Mouse (Mus musculus) small intestine, adult 2 months (tissue): Measurements from ENCODE around the gene Rack1. TPM values are rescaled to one million over a fixed set of nuclear protein-coding genes. Genes with fewer than 3 reads are reported as not detected.

ENCODE experiments used
- H3K27ac ChIP-seq: fragments of 200-500 bp; 2 replicates; pipeline ENCODE4 v1.5.1; 2012; ENCODE audit warnings: low read depth, low read length, control low read depth, inconsistent platforms; ENCODE audit not compliant: insufficient read depth
- H3K27me3 ChIP-seq: fragments of 200-500 bp; 2 replicates; pipeline ENCODE4 v1.6.1; 2012; ENCODE audit warnings: mild to moderate bottlenecking, moderate library complexity, low read length, inconsistent platforms; ENCODE audit not compliant: control insufficient read depth, insufficient read depth
- H3K36me3 ChIP-seq: fragments of 200-500 bp; 2 replicates; pipeline ENCODE4 v1.6.1; 2012; ENCODE audit warnings: mild to moderate bottlenecking, low read length, control low read depth, inconsistent platforms; ENCODE audit not compliant: control insufficient read depth, insufficient read depth
- H3K4me1 ChIP-seq: fragments of 200-500 bp; 2 replicates; pipeline ENCODE4 v1.6.1; 2012; ENCODE audit warnings: low read length, inconsistent platforms, mixed read lengths; ENCODE audit not compliant: control insufficient read depth, insufficient read depth, insufficient read length
- H3K4me3 ChIP-seq: fragments of 200-500 bp; 2 replicates; pipeline ENCODE4 v1.5.1; 2012; ENCODE audit warnings: low read depth, mild to moderate bottlenecking, control low read depth, inconsistent platforms, low read length, moderate library complexity
- CTCF ChIP-seq: fragments of 200-500 bp; IDR thresholded peaks from 2 replicates; pipeline ENCODE4 v1.5.1; 2012; ENCODE audit warnings: low read depth, mild to moderate bottlenecking, control low read depth, inconsistent platforms, low read length, moderate library complexity, mixed read lengths; ENCODE audit not compliant: insufficient replicate concordance, insufficient read length; ENCODE audit errors: extremely low read depth
- POLR2A ChIP-seq: fragments of 200-500 bp; IDR thresholded peaks from 2 replicates; pipeline ENCODE4 v1.6.1; 2012; ENCODE audit warnings: low read depth, mild to moderate bottlenecking, control low read depth, inconsistent platforms, low read length, moderate library complexity
- WGBS: fragments of 180-500 bp; shearing (Covaris S2); methylation state at CpG from one replicate; pipeline ENCODE4 v1.1.7; 2018; 5-methylcytosine and 5-hydroxymethylcytosine counted together
- polyA plus RNA-seq: library from polyadenylated mRNA; depleted of rRNA; stranded (reverse); fragments of >200 nt; gene quantifications from 2 replicates; pipeline ENCODE4 v1.2.3, GENCODE M21; 2012

The Rack1 gene
- polyA plus RNA-seq, 1 experiment = 1,553 TPM

DNA sequence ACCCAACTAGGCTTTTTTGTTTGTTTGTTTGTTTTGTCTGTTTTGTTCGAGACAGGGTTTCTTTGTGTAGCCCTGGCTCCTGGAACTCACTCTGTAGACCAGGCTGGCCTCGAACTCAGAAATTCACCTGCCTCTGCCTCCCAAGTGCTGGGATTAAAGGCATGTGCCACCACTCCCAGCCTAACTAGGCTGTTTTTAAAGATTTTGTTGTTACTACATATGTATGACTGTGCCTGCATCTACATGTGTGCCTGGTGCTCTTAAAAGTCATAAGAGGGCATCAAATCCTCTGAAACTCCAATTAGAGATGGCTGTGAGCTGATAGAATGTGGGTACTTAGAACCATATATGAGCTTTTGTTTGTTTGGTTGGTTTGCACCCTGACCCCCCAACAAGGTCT lies 31.1 kb downstream of the Rack1 start:
- 88% methylated on average over 2 of the region's 2 CpGs for WGBS
- no peak overlapping the region for H3K4me3 ChIP-seq

GRCm38 (mm10) chr11:48833078-48833730 lies 33.1 kb downstream of the Rack1 start:
- H3K4me3 ChIP-seq = no peak overlapping the region
- no peaks in the 10 kb centered on the region for H3K36me3 ChIP-seq
- WGBS = 25% methylated on average over 9 of the region's 9 CpGs
- peaks cover 5% of the 10 kb centered on the region; the same call in 1 of the 2 replicates for H3K4me1 ChIP-seq
- H3K27me3 ChIP-seq = no peaks in the 10 kb centered on the region
- no peak overlapping the region for H3K27ac ChIP-seq
- TF ChIP-seq CTCF (no peak), POLR2A (no peak)

More for the DNA sequence above, 31.1 kb downstream of the Rack1 start:
- H3K27me3 ChIP-seq = no peaks in the 10 kb centered on the region
- H3K36me3 ChIP-seq = no peaks in the 10 kb centered on the region
- TF ChIP-seq POLR2A (no peak), CTCF (no peak)
- H3K4me1 ChIP-seq = no peaks in the 10 kb centered on the region
- H3K27ac ChIP-seq = no peak overlapping the region

DNA sequence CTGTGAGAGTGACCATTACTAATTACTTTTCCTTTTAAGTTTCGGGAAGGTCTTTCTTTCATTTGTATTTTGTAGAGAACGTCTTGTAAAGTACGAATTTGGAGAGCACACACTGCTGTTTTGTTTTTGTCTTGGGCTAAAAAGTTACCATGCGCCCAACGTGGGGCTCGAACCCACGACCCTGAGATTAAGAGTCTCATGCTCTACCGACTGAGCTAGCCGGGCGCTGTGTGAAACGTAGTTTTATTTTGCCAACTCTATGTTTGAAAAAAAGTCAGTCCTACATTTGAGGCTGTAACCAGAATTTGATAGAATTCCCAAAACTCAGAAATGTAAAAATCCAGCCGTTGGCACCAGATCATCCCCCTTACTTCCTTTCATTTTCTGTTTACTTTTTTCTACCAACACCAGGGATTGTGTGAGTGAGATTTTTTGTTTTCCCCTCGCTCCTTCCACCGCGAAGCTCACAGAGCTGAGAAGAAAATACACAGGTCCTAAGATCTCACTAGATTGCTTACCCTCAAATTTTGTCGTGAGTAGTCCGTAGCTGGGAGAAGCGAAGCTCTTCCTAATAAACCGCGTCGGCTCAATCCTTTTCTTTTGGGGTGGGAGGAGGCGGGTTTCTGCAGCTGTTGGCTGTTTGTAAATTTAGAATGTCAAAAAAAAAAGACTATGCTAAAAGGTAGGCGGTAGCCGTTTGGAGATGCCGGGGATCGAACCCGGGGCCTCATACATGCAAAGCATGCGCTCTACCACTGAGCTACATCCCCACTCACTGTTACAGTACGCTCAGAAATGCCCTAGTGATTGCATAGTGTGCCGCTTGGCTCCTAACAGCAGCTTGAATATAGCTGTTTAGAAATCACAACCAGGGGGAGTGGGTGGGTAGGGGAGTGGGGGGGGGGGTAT lies 33.9 kb downstream of the Rack1 start:
- Histone ChIP-seq H3K36me3 (no peaks in the 10 kb centered on the region), H3K4me3 (peak overlapping the region; percentile 75), H3K27me3 (no peaks in the 10 kb centered on the region), H3K4me1 (peaks cover 9% of the 10 kb centered on the region), H3K27ac (peak overlapping the region; percentile 66; the same call in 1 of the 2 replicates)
- WGBS = under 1% methylated on average over 30 of the region's 30 CpGs
- TF ChIP-seq POLR2A (no peak), CTCF (no peak)

GRCm38 (mm10) chr11:48835923-48836322 lies 35.8 kb downstream of the Rack1 start:
- Histone ChIP-seq H3K27ac (no peak overlapping the region), H3K4me1 (peaks cover 9% of the 10 kb centered on the region), H3K27me3 (no peaks in the 10 kb centered on the region), H3K4me3 (no peak overlapping the region), H3K36me3 (no peaks in the 10 kb centered on the region)
- WGBS = 76% methylated on average over 6 of the region's 6 CpGs
- TF ChIP-seq POLR2A (no peak), CTCF (no peak)

GRCm38 (mm10) chr11:48836990-48837309 lies 36.8 kb downstream of the Rack1 start:
- Histone ChIP-seq H3K27ac (peak overlapping the region; percentile 83), H3K27me3 (no peaks in the 10 kb centered on the region), H3K4me3 (peak overlapping the region; percentile 85), H3K36me3 (no peaks in the 10 kb centered on the region), H3K4me1 (peaks cover 9% of the 10 kb centered on the region)
- no peak for TF ChIP-seq CTCF
- TF ChIP-seq POLR2A = no peak
- WGBS = 21% methylated on average over 11 of the region's 11 CpGs

GRCm38 (mm10) chr11:48837310-48838180 lies 37.4 kb downstream of the Rack1 start:
- under 1% methylated on average over 77 of the region's 77 CpGs for WGBS
- H3K4me3 ChIP-seq = peak overlapping the region; percentile 85
- peak overlapping the region; percentile 83 for H3K27ac ChIP-seq
- H3K36me3 ChIP-seq = no peaks in the 10 kb centered on the region
- TF ChIP-seq CTCF = no peak
- TF ChIP-seq POLR2A = peak; percentile 9; the same call in 1 of the 2 replicates
- H3K4me1 ChIP-seq = peaks cover 9% of the 10 kb centered on the region
- H3K27me3 ChIP-seq = no peaks in the 10 kb centered on the region

- peak overlapping the region; percentile 83 for H3K27ac ChIP-seq
- TF ChIP-seq POLR2A (peak; percentile 48; the same call in 1 of the 2 replicates), CTCF (no peak; the same call in 1 of the 2 replicates)
- peak overlapping the region; percentile 85 for H3K4me3 ChIP-seq
- H3K36me3 ChIP-seq = no peaks in the 10 kb centered on the region
- 1% methylated on average over 16 of the region's 16 CpGs for WGBS
- peaks cover 9% of the 10 kb centered on the region for H3K4me1 ChIP-seq
- no peaks in the 10 kb centered on the region for H3K27me3 ChIP-seq
Measured at GRCm38 (mm10) chr11:48838181-48838797, 38.2 kb downstream of the Rack1 start.
